Mouse (Mus musculus): ENCODE data around the gene Tomm34.
A peak's percentile ranks its signal among the peaks of the same experiment; 100 is the strongest.
"Not testable (repeated sequence)": the region's sequence is repeated elsewhere in the genome, so short reads cannot be mapped to it uniquely, and the experiment has no call there.

The Tomm34 gene

GRCm38 (mm10) chr2:164075088-164075487 lies 4.1 kb upstream of the Tomm34 start:
- DNase-seq = peak; percentile 69 to 71

GRCm38 (mm10) chr2:164073918-164074578 lies 3.1 kb upstream of the Tomm34 start:
- DNase-seq = peak; percentile 100

- DNase-seq = no peak
Observed at GRCm38 (mm10) chr2:164073120-164073519, 2.2 kb upstream of the Tomm34 start.

GRCm38 (mm10) chr2:164072109-164072508 lies 1.1 kb upstream of the Tomm34 start:
- no peak for DNase-seq

DNA sequence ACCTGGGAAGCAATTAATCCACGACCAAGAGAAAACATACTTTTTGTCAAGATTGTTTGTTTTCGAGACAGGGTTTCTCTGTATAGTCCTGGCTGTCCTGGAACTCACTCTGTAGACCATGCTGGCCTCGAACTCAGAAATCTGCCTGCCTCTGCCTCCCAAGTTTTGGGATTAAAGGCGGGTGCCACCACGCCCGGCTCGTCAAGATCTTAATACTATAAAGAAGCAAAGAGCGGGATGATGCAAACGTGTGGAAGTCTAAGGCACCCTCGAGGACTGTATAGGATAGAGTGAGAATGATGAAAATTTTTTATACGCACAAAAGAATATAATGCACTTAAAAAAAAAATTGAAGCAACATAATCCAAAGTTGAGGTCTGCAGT lies 460 bp upstream of the Tomm34 start:
- not testable (repeated sequence) for DNase-seq

GRCm38 (mm10) chr2:164070142-164070764 lies 716 bp downstream of the Tomm34 start, which contains the start of gene Stk4:
Gene Stk4, plus strand, starts transcription at chr2:164070322.
- no peak for DNase-seq

- DNase-seq = no peak
Observed at GRCm38 (mm10) chr2:164059634-164060235, 11.2 kb downstream of the Tomm34 start.

- no peak for DNase-seq
Observed at GRCm38 (mm10) chr2:164054671-164055070, 16.3 kb downstream of the Tomm34 start.

DNA sequence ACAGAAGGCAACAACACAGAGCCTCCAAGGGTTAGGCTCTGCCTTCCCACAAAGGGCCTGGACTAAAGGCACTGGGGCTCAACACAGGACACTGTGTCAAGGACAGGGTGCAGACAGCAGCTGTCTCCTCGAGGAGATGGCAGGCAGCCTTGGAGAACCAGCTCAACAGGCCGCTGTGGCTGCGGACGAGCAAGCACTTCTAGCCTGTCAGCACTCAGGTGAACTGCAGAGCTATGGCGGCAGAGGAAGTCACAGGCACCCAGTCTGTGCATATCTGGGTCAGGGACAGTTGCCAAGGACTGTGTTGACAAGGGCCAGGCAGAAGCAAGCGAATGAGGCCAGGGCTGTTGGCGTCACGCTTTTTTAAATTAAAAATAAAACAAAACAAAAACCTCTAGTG lies 17.2 kb downstream of the Tomm34 start:
- no peak for DNase-seq

DNA sequence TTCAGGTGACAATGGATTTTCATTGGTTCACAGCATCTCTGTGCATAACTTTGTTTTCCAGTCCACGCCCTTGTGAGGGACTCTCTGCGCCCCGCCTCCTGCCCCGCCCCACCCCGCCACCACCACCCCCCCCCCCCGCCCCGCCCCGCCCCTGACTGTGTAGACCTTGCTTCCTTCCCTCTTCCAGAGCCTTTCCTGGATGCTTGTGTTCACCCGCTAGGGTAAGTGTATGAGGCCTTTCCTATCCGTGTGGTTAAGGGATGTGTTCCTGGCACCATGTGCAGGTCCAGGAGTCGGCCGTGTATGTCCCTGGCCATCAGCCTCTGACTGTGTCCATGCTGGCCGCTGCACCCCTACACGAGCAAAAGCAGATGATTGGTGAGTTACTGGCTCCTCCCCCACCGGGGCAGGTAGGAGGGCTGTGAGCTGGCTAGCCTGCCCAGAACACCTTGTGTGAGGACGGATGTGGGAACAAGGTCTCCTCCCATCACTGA lies 23.7 kb downstream of the Tomm34 start:
- peak; percentile 66 to 70 for DNase-seq

- no peak for DNase-seq
Observed at GRCm38 (mm10) chr2:164041523-164041922, 29.4 kb downstream of the Tomm34 start.

- no peak for DNase-seq
Observed at GRCm38 (mm10) chr2:164040949-164041348, 30.0 kb downstream of the Tomm34 start.

DNA sequence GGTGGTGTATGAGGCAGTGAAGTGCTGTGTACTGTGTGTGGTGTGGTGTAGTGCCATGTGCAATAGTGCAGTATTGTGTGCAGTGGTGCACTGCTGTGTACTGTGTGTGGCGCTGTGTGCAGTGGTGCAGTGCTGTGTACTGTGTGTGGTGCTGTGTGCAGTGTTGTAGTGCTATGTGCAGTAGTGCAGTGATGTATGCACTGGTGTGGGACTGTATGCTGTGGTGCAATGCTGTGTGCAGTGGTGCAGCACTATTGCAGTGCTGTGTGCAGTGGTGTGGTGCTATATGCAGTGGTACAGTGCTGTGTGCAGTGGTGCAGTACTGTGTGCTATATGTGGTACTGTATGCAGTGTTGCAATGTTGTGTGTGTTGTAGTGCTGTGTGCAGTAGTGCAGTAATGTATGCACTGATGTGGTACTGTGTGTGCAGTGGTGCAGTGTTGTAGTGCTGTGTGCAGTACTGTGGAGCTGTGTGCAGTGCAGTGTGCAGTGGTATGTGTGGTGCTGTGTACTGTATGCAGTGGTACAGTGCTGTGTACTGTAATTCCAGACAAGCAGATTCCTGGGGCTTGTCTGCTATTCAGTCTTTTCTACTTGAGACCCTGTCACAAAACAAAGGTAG lies 32.5 kb downstream of the Tomm34 start:
- no peak for DNase-seq

GRCm38 (mm10) chr2:164036520-164037019 lies 34.4 kb downstream of the Tomm34 start:
- peak in 1 of 2 experiments; percentile 7 for DNase-seq

- DNase-seq = no peak
Observed at GRCm38 (mm10) chr2:164032973-164033372, 38.0 kb downstream of the Tomm34 start.

- DNase-seq = no peak
Observed at GRCm38 (mm10) chr2:164031147-164031546, 39.8 kb downstream of the Tomm34 start.

- DNase-seq = no peak
Observed at GRCm38 (mm10) chr2:164025150-164025549, 45.8 kb downstream of the Tomm34 start, which contains the start of gene Pabpc1l. Gene Pabpc1l, plus strand, starts transcription at chr2:164025450.

- DNase-seq = no peak
Observed at GRCm38 (mm10) chr2:164022104-164022503, 48.9 kb downstream of the Tomm34 start.

DNA sequence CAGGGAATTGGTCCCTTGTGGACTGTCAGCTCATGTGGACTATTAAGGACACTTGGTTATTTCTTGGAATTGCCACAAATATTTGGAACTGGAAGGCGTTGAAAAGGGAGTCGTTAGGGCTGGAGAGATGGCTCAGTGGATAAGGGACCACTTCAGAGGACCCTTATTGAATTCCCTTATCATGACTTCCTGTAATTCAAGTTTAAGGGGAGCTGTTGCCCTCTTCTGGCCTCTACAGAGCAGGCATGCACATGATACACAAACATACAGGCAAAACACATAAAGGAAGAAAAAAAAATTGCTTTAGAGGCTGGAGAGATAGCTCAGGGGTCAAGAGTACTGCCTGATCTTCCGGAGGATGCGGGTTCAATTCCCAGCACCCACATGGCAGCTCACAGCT lies 51.0 kb downstream of the Tomm34 start:
- DNase-seq = no peak

DNA sequence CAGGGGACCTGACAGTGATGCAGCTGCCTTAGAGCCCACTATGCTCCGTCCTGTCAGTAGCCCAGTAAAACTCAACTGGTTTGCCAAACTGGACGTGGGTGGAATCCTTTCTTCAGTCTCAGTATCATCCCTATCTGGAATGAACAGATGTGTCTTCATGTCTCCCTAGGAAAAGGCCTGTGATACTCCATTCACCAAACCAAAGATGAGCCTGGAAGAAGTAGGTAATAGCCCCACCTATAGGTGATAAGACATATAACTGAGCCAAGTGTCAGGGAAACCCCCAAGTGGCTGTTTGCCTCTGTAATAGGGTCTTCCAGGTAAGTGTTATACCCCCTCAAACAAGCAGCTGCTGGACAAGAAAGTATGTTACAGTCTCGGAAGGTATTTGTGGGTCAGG lies 52.1 kb downstream of the Tomm34 start:
- DNase-seq = no peak

- DNase-seq = no peak
Observed at GRCm38 (mm10) chr2:164015304-164015703, 55.7 kb downstream of the Tomm34 start.

GRCm38 (mm10) chr2:164010944-164011343 lies 60.0 kb downstream of the Tomm34 start:
- no peak for DNase-seq

DNA sequence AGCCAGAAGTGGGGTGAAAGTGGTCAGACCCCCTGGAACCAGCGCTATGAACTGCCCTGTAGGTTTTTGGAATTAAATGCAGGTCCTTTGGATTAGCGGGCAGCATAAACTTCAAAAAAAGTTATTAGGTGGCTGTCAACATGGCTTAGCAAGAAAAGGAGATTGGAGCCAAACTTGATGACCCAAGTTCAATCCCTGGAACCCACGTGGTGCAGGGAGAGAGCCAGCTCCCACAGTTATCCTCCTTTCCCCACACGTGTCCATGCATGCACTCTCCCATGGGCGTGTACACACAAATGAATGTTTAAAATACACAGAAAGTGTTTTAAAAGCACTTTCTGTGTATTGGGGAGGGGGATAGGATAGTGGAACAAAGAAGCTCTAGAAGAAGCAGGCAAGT lies 60.5 kb downstream of the Tomm34 start:
- no peak for DNase-seq
